Mouse (Mus musculus): ENCODE measurements around the gene Mfsd12.
A peak's percentile ranks its signal among the peaks of the same experiment; 100 is the strongest.

Mfsd12 gene

GRCm38 (mm10) chr10:81379809-81380378, 22.6 kb downstream of the Mfsd12 start:
- DNase-seq (ENCODE audit: low spot score in 2 of 2), result no peak

DNA sequence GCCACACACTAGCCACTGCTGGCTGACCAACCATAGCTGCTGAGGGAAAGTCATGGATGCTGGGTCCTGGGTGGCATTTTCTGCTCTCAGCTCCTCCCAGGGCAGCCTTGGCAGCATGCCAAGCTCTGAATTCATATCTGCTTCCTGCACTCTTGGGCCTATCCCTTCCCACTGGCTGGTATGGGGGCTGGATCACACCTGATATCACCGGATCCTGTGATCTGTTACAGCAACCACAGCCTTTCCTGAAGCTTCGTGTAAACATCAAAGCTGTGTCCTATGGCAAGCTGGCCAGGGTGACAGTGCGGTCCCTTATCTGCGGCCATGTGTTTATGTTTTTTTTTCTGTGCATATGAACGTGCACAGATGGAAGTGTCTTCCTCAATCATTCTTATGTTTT, 24.7 kb downstream of the Mfsd12 start:
- no peak for DNase-seq (ENCODE audit: low spot score in 2 of 2)

DNA sequence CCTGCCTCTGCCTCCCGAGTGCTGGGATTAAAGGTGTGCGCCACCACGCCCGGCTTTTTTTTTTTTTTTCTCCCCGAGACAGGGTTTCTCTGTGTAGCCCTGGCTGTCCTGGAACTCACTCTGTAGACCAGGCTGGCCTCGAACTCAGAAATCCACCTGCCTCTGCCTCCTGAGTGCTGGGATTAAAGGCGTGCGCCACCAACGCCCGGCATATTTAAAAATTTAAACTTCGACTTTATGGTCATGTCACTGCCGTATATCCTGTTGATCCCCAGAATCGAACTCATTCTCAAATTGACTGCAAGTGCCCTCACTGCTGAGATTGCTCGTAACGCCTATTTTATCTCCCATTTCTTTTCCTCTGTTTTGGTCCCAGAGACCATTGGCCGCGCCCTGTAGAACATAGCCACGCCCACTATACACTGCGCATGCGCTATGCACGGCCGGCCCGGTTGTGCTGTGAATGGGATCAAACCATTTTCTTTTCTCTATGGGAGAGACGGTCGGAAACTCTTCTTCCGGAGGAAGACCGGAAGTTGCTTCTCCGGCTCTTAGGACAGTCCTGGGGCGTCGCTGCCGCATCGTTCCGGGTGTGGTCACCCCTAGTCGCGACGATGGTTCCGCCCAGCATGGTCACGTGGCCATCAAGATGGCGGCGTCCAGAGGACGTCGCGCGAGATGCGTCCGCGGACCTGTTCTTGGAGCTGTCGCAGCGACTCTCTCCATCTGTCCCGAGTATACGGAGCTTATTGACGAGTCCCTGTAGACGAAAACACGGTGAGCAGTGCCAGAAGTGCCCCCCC, 26.7 kb downstream of the Mfsd12 start, which contains the start of the genes Dohh and Gm48551:
Gene Dohh, plus strand, starts transcription at position 627 of the 803 bp plus-strand sequence.
Gene Gm48551, plus strand, starts transcription at position 665 of the 803 bp plus-strand sequence.
- peak; percentile 99 to 100 for DNase-seq (ENCODE audit: low spot score in 2 of 2)

DNA sequence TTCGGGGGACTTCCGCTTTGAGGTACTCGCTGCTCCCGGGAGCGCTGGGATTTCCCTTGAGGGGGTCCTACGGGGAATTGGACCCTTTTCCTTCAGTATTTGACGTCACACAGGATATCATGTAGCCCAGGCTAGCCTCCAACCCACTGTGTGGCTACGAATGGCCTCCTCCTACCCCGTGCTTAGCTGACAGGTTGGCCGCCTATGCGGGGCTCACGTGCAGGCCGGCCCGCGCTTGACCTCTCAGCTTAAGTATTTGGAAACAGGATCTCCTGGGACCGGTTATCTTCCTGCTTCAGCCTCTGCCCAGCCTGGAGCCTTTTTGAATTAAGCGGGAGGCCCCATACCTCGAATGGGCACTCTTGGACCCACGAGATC, 27.3 kb downstream of the Mfsd12 start:
- no peak for DNase-seq (ENCODE audit: low spot score in 2 of 2)

- no peak for DNase-seq (ENCODE audit: low spot score in 2 of 2)
These were observed 28.5 kb downstream of the Mfsd12 start for GRCm38 (mm10) chr10:81385603-81386306.

GRCm38 (mm10) chr10:81387716-81388115, 30.4 kb downstream of the Mfsd12 start:
- DNase-seq (ENCODE audit: low spot score in 2 of 2), result no peak

GRCm38 (mm10) chr10:81388505-81389055, 31.3 kb downstream of the Mfsd12 start, which contains the start of gene Gm48552:
Gene Gm48552 (plus strand): TSS chr10:81389005.
- no peak for DNase-seq (ENCODE audit: low spot score in 2 of 2)

DNA sequence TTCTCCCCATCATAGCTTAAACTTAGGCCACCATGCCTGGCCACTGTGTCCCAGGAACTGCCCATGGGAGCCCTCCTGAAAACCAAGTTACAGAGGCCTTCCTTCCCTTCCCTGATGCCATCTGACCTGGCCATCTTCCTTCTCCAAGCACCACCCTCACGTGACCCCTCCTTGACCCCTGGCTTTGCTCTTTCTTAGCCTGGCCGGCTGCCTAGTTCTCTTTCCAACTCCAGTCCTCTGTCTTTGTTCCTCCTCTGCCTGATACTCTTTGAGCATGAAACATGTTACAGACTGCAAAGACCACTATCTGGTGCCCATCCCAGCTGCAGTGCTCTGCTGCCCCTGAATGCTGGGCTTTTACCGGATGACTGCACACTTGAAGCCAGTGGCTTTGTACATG, 32.1 kb downstream of the Mfsd12 start:
- DNase-seq (ENCODE audit: low spot score in 2 of 2), result no peak

DNA sequence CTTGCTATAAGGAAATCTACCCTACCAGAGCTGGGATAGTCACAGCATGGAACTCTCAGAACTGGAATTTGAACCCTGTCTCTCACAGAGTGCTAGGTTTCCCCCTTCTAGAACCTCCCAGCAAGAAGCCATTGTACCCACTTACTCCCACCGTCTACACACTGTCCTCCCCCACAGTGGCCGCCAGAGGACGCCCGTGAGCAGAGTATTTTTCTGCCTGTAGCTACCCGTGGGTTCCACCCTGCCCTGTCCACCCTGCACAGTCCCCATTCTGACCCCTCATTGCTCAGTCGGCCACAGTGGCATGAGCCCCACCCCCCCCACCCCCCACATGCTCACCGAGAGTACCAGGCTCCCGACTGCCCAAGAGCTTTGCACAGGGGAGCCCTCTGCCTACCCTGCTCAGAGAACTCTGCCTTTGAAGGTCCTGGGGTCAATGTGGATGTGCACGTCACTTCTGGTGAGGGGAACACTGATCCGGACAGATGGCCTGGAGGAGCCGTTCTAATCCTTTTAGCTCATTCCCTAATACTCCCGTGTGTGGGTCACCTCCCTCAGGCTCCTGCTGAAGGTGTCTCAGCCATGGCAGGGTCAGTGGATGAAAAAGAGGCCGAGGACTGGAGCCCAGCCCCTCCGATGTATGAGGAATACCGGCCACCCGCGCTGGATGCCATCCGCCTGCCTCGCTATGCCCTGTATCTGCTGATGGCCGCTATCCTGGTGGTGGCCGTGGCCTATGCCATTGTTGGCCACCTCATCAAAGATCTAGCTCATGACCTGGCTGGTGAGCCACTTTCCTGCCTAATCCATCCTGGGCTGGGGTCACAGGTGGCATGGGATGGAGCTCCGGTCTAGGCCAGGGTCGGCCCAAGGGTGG, 32.7 kb downstream of the Mfsd12 start:
- DNase-seq (ENCODE audit: low spot score in 2 of 2), result peak in 1 of 2 experiments; percentile 59

GRCm38 (mm10) chr10:81390678-81390965, 33.3 kb downstream of the Mfsd12 start:
- no peak for DNase-seq (ENCODE audit: low spot score in 2 of 2)

GRCm38 (mm10) chr10:81392270-81392669, 35.0 kb downstream of the Mfsd12 start:
- DNase-seq (ENCODE audit: low spot score in 2 of 2), result no peak

GRCm38 (mm10) chr10:81392781-81393185, 35.5 kb downstream of the Mfsd12 start, which contains the start of gene Smim24:
Gene Smim24 (plus strand): TSS chr10:81393051.
- no peak for DNase-seq (ENCODE audit: low spot score in 2 of 2)

DNA sequence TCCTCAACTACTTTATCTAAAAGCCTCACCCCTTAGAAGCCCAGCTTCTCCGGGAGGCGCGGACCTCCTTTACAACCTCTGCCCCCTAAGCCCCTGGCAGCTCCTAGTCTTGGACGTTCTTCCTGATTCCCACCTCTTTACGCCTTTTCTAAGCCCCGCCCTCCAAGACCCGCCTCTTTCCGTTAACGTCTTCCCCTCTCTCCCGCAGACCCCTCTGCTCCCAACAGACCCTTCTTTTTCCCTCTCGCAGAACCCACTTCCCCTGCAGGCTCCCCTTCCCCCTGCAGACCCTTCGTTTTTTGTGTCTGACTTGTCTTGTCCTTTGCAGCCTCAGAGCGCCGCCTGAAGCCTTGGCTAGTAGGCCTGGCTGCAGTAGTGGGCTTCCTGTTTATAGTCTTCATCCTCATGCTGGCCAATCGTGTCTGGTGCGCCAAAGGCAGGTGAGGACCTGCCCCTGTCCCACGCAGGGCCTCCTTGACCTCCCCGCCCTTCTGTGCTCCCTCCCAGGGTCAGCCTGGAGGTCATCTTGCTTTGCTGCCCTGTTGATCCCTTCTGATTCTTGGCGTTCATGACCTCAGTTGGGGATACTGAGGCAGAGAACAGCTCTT, 36.3 kb downstream of the Mfsd12 start:
- no peak for DNase-seq (ENCODE audit: low spot score in 2 of 2)

DNA sequence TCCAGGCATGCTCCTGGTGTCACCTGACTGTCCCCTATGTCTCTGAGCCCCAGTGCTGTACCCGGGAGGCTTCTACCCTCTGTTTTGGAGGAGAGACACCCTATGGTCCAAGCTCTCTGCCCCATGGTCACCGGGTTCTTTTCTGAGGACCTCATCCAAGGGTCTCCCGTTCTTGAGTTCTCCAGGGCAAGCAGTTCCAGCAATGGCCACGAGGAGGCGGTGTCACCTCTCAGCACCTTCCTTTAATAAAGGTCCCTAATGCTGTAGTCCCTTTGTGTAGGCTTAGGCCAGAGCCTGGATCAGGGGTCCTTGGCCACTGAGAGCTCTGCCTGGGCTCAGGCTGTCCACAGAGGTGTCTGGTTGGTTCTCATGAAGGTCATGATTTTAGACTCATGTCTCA, 37.8 kb downstream of the Mfsd12 start:
- no peak for DNase-seq (ENCODE audit: low spot score in 2 of 2)

GRCm38 (mm10) chr10:81395865-81396264, 38.6 kb downstream of the Mfsd12 start:
- no peak for DNase-seq (ENCODE audit: low spot score in 2 of 2)

GRCm38 (mm10) chr10:81396749-81397148, 39.5 kb downstream of the Mfsd12 start:
- DNase-seq (ENCODE audit: low spot score in 2 of 2), result no peak

GRCm38 (mm10) chr10:81399296-81399695, 42.0 kb downstream of the Mfsd12 start:
- no peak for DNase-seq (ENCODE audit: low spot score in 2 of 2)

DNA sequence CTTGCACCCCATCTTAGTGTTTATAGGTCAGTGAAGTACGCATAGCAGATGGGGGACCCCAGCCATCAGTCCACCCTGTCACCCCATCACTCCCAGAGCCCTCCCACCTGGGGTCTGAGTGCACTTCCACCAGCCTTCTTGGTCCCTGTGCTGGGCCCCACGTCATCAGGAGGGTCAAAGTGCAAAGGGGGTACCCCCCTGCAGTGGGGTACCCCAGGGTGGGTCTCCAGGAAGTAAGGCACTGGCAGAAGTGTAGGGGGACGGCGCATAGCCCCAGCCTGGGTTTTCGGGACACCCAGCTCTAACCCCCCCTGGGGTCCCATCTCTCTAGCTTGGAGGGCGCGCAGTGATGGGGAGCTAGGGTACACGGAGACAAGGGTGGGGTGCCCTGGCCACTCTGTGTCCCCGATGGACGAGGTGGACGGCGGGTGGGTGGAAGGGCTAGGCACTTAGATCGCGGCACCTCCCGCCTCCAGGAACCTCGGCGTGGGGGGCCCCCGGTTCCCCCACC, 42.6 kb downstream of the Mfsd12 start:
- no peak for DNase-seq (ENCODE audit: low spot score in 2 of 2)

GRCm38 (mm10) chr10:81400371-81401204, 43.3 kb downstream of the Mfsd12 start:
- DNase-seq (ENCODE audit: low spot score in 2 of 2), result no peak

DNA sequence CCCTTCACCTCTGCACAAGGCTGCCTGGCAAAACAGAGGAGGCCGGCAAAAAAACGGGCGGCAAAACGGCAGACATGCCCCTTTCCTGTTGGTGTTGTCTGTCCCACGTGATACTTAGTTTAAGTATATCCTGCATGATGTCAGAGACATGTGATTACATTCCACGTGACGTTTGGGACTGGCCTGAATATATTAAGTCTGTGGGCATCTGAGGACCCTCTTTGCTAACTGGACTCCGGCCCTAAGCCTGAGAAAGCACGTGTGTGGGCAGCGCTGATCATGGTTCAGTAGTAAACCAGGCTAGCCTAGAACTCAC, 43.9 kb downstream of the Mfsd12 start:
- DNase-seq (ENCODE audit: low spot score in 2 of 2), result no peak
